In genomic region chr7:12922729-12923128, GRCm38 (mm10) we compare ENCODE assay signal across 8 mouse cellular contexts. TPM values are rescaled to one million over a fixed set of nuclear protein-coding genes. Genes with fewer than 3 reads are reported as not detected.
DNase-seq lines count a peak whose midpoint lies in the region; ATAC-seq and TF ChIP-seq lines count a peak whose summit lies in the region.

No protein-coding gene starts in this region.

- H3K9ac ChIP-seq in hindbrain, embryonic 11.5 days (ENCODE audit: low read depth, low read length): peak overlapping the region; percentile 93
- peak overlapping the region; percentile 80 for H3K9ac ChIP-seq in midbrain, embryonic 12.5 days (replicated peaks)

- H3K4me1 ChIP-seq in kidney, adult 2 months (ENCODE audit: control insufficient read depth, insufficient read depth, low read length): peaks cover 8% of the 10 kb centered on the region
- peaks cover 3% of the 10 kb centered on the region for H3K4me1 ChIP-seq in hindbrain, embryonic 11.5 days (replicated peaks; ENCODE audit: control insufficient read depth, insufficient read depth, low read length)
- H3K4me1 ChIP-seq in midbrain, embryonic 12.5 days: peaks cover 21% of the 10 kb centered on the region

- no peak for TF ChIP-seq POLR2A in kidney, adult 2 months (IDR thresholded peaks at IDR 0.05; ENCODE audit: low read depth, low read length)

- ATAC-seq in hindbrain, embryonic 11.5 days (ENCODE audit: low FRiP score): no peak
- ATAC-seq in midbrain, embryonic 12.5 days (ENCODE audit: low FRiP score, low read depth): no peak

- TF ChIP-seq CTCF in kidney, adult 2 months (conservative IDR thresholded peaks at IDR 0.05; ENCODE audit: insufficient read depth, insufficient read length, low read depth, low read length): no peak

- H3K36me3 ChIP-seq in kidney, adult 2 months (ENCODE audit: control insufficient read depth, insufficient read depth, low read length): peaks cover 3% of the 10 kb centered on the region; the same call in 1 of the 2 replicates
- H3K36me3 ChIP-seq in hindbrain, embryonic 11.5 days (ENCODE audit: control insufficient read depth, insufficient read depth, low read length): peaks cover 16% of the 10 kb centered on the region; the same call in 1 of the 2 replicates
- peaks cover 42% of the 10 kb centered on the region for H3K36me3 ChIP-seq in midbrain, embryonic 12.5 days

- no peaks in the 10 kb centered on the region for H3K9me3 ChIP-seq in hindbrain, embryonic 11.5 days (ENCODE audit: control insufficient read depth, low read length)
- no peaks in the 10 kb centered on the region for H3K9me3 ChIP-seq in midbrain, embryonic 12.5 days

- H3K4me2 ChIP-seq in hindbrain, embryonic 11.5 days (replicated peaks; ENCODE audit: low read depth, low read length): peak overlapping the region; percentile 83
- peak overlapping the region; percentile 96 for H3K4me2 ChIP-seq in midbrain, embryonic 12.5 days (replicated peaks)

- WGBS in kidney, adult 2 months: 1% methylated on average over 8 of the region's 8 CpGs
- 3% methylated on average over 8 of the region's 8 CpGs for WGBS in hindbrain, embryonic 11.5 days
- 8% methylated on average over 8 of the region's 8 CpGs for WGBS in midbrain, embryonic 12.5 days

- no peak overlapping the region for H3K27ac ChIP-seq in kidney, adult 2 months (ENCODE audit: insufficient read depth, low read depth, low read length)
- H3K27ac ChIP-seq in hindbrain, embryonic 11.5 days (ENCODE audit: low read depth, low read length): no peak overlapping the region
- H3K27ac ChIP-seq in midbrain, embryonic 12.5 days (replicated peaks): no peak overlapping the region

- no peak for DNase-seq in kidney, adult 2 months
- no peak for DNase-seq in kidney, postnatal 25 days
- DNase-seq in MN1 (ENCODE audit: low spot score): peak; percentile 14
- no peak for DNase-seq in hindbrain, embryonic 11.5 days (ENCODE audit: low spot score)
- no peak for DNase-seq in left cerebral cortex, postnatal 14 days (ENCODE audit: low spot score in 2 of 2)
- no peak for DNase-seq in layer of hippocampus, postnatal 25 days (ENCODE audit: extremely low spot score in 1 of 2, low spot score in 1 of 2)
- no peak for DNase-seq in urinary bladder, postnatal 14 days (ENCODE audit: low spot score)

- H3K27me3 ChIP-seq in kidney, adult 2 months (replicated peaks; ENCODE audit: control insufficient read depth, insufficient read depth, low read length): no peaks in the 10 kb centered on the region
- peaks cover 7% of the 10 kb centered on the region for H3K27me3 ChIP-seq in hindbrain, embryonic 11.5 days (ENCODE audit: control insufficient read depth, insufficient read depth, low read length)
- H3K27me3 ChIP-seq in midbrain, embryonic 12.5 days: peaks cover 28% of the 10 kb centered on the region

- intact Hi-C loops in left cerebral cortex, postnatal 14 days (cut with DNase I): no loop called here

- peak overlapping the region; percentile 90 for H3K4me3 ChIP-seq in kidney, adult 2 months (ENCODE audit: insufficient read depth, low read depth, low read length)
- H3K4me3 ChIP-seq in hindbrain, embryonic 11.5 days (ENCODE audit: low read depth, low read length): peak overlapping the region; percentile 97
- H3K4me3 ChIP-seq in midbrain, embryonic 12.5 days: peak overlapping the region; percentile 74

RNA-seq across cellular contexts. Expression of gene Rps5, which starts 0.6 kb away (rescaled TPM):
- 1,384 and 1,441 TPM in 2 replicates for polyA plus RNA-seq in kidney, adult 2 months (2012; rRNA removed)
- 842 and 852 TPM in 2 replicates for polyA plus RNA-seq in hindbrain, embryonic 11.5 days (2014; fragmentation: Nextera tagmentation; extraction: Ambion mirVana)
- polyA plus RNA-seq in midbrain, embryonic 12.5 days (2016; fragmentation: Nextera tagmentation; extraction: Ambion mirVana): 603 and 620 TPM in 2 replicates
- 100 to 1,000 TPM; 363 to 401 TPM for total RNA-seq in left cerebral cortex, postnatal 14 days (2021)
- total RNA-seq in layer of hippocampus, postnatal 25 days (2021): 100 to 1,000 TPM; 379 to 453 TPM

RNA-seq across cellular contexts. Expression of gene Rnf225, which starts 4.5 kb away (rescaled TPM):
- 0.08 and 0.11 TPM in 2 replicates for polyA plus RNA-seq in kidney, adult 2 months (2012; rRNA removed)
- polyA plus RNA-seq in hindbrain, embryonic 11.5 days (2014; fragmentation: Nextera tagmentation; extraction: Ambion mirVana): 0.50 and 0.66 TPM in 2 replicates
- polyA plus RNA-seq in midbrain, embryonic 12.5 days (2016; fragmentation: Nextera tagmentation; extraction: Ambion mirVana): 0.79 and 0.93 TPM in 2 replicates
- total RNA-seq in left cerebral cortex, postnatal 14 days (2021): 1 to 10 TPM; 1.1 to 1.4 TPM
- 1 to 10 TPM in 1 of 2 experiments, under 1 TPM in 1; 0.91 to 1.3 TPM for total RNA-seq in layer of hippocampus, postnatal 25 days (2021)

RNA-seq across cellular contexts. Expression of gene Zscan22, which starts 25.1 kb away (rescaled TPM):
- 11.6 and 12.5 TPM in 2 replicates for polyA plus RNA-seq in kidney, adult 2 months (2012; rRNA removed)
- 19.1 and 19.9 TPM in 2 replicates for polyA plus RNA-seq in hindbrain, embryonic 11.5 days (2014; fragmentation: Nextera tagmentation; extraction: Ambion mirVana)
- polyA plus RNA-seq in midbrain, embryonic 12.5 days (2016; fragmentation: Nextera tagmentation; extraction: Ambion mirVana): 11.2 and 11.8 TPM in 2 replicates
- 10 to 100 TPM; 12.2 to 13.4 TPM for total RNA-seq in left cerebral cortex, postnatal 14 days (2021)
- total RNA-seq in layer of hippocampus, postnatal 25 days (2021): 10 to 100 TPM; 14.4 to 15.1 TPM

RNA-seq across cellular contexts. Expression of gene Zfp128, which starts 41.8 kb away (rescaled TPM):
- polyA plus RNA-seq in kidney, adult 2 months (2012; rRNA removed): 1.3 and 1.4 TPM in 2 replicates
- polyA plus RNA-seq in hindbrain, embryonic 11.5 days (2014; fragmentation: Nextera tagmentation; extraction: Ambion mirVana): 6.1 TPM in 2 replicates
- 5.5 and 6.5 TPM in 2 replicates for polyA plus RNA-seq in midbrain, embryonic 12.5 days (2016; fragmentation: Nextera tagmentation; extraction: Ambion mirVana)
- total RNA-seq in left cerebral cortex, postnatal 14 days (2021): 1 to 10 TPM; 7.1 to 7.4 TPM
- total RNA-seq in layer of hippocampus, postnatal 25 days (2021): 1 to 10 TPM; 6.8 to 9.0 TPM

RNA-seq across cellular contexts. Expression of gene Zfp324, which starts 42.9 kb away (rescaled TPM):
- 4.8 and 5.9 TPM in 2 replicates for polyA plus RNA-seq in kidney, adult 2 months (2012; rRNA removed)
- 7.4 and 8.0 TPM in 2 replicates for polyA plus RNA-seq in hindbrain, embryonic 11.5 days (2014; fragmentation: Nextera tagmentation; extraction: Ambion mirVana)
- 14.2 and 15.5 TPM in 2 replicates for polyA plus RNA-seq in midbrain, embryonic 12.5 days (2016; fragmentation: Nextera tagmentation; extraction: Ambion mirVana)
- total RNA-seq in left cerebral cortex, postnatal 14 days (2021): 10 to 100 TPM; 13.4 to 13.6 TPM
- 10 to 100 TPM; 10.2 to 12.1 TPM for total RNA-seq in layer of hippocampus, postnatal 25 days (2021)
